Comparison of ENCODE assay signal across 16 mouse cellular contexts in genomic region chr13:63593469-63594050, GRCm38 (mm10). TPM values are rescaled to one million over a fixed set of nuclear protein-coding genes. Genes with fewer than 3 reads are reported as not detected.
DNase-seq lines count a peak whose midpoint lies in the region; ATAC-seq and TF ChIP-seq lines count a peak whose summit lies in the region.
"Had no signal": no experiment of that assay in that cellular context is flagged by ENCODE, and none has a peak within 500 bp of the region (broad histone marks: within the 10 kb centered on the region; RNA-seq: fewer than 3 reads in every experiment).

No protein-coding gene starts in this region.

- H3K4me2 ChIP-seq in forebrain, embryonic 14.5 days (ENCODE audit: low read length), result no peak overlapping the region
- no peak overlapping the region for H3K4me2 ChIP-seq in forebrain, embryonic 13.5 days
- no peak overlapping the region for H3K4me2 ChIP-seq in neural tube, embryonic 13.5 days
- H3K4me2 ChIP-seq in neural tube, embryonic 15.5 days, result no peak overlapping the region
- no peak overlapping the region for H3K4me2 ChIP-seq in liver, postnatal 0 days (ENCODE audit: low read depth, low read length)
- H3K4me2 ChIP-seq: heart, embryonic 11.5 days; limb, embryonic 15.5 days had no signal

- no peaks in the 10 kb centered on the region for H3K9me3 ChIP-seq in forebrain, embryonic 14.5 days (replicated peaks; ENCODE audit: control insufficient read depth, low read length)
- no peaks in the 10 kb centered on the region for H3K9me3 ChIP-seq in forebrain, embryonic 13.5 days (replicated peaks)
- H3K9me3 ChIP-seq in neural tube, embryonic 13.5 days, result no peaks in the 10 kb centered on the region
- no peaks in the 10 kb centered on the region for H3K9me3 ChIP-seq in neural tube, embryonic 15.5 days (replicated peaks)
- H3K9me3 ChIP-seq in liver, postnatal 0 days (ENCODE audit: low read length), result no peaks in the 10 kb centered on the region
- H3K9me3 ChIP-seq: limb, embryonic 15.5 days had no signal

- ATAC-seq in forebrain, embryonic 14.5 days, result no peak
- ATAC-seq in forebrain, embryonic 13.5 days, result no peak
- 0 out of 2 replicates have a peak, but pooled peaks have one; percentile 34 for ATAC-seq in neural tube, embryonic 13.5 days (ENCODE audit: low read depth)
- no peak for ATAC-seq in neural tube, embryonic 15.5 days (ENCODE audit: low FRiP score)
- ATAC-seq in liver, postnatal 0 days, result no peak
- ATAC-seq: inflammation-experienced regulatory T-cells, adult 6 months had no signal

- intact Hi-C loops in left cerebral cortex, postnatal 4 days (cut with DNase I), result no loop called here

- DNase-seq in forebrain, embryonic 14.5 days (ENCODE audit: low spot score), result peak; percentile 15
- DNase-seq in kidney, postnatal 10 days, result peak; percentile 28
- no peak for DNase-seq in layer of hippocampus, adult 2 months (ENCODE audit: low spot score in 2 of 2)
- no peak for DNase-seq in left cerebral cortex, postnatal 4 days
- DNase-seq in liver, postnatal 0 days, result no peak
- DNase-seq: B cell, adult 2 months; cerebellum, adult 18-20 months; heart, postnatal 36 days; lung, adult 18-20 months; thymus, adult 18-20 months had no signal

- H3K27me3 ChIP-seq in forebrain, embryonic 14.5 days (replicated peaks; ENCODE audit: control insufficient read depth, insufficient read depth, low read length), result no peaks in the 10 kb centered on the region
- H3K27me3 ChIP-seq in forebrain, embryonic 13.5 days, result no peaks in the 10 kb centered on the region
- H3K27me3 ChIP-seq in neural tube, embryonic 13.5 days, result no peaks in the 10 kb centered on the region
- H3K27me3 ChIP-seq in neural tube, embryonic 15.5 days (replicated peaks), result no peaks in the 10 kb centered on the region
- H3K27me3 ChIP-seq in liver, postnatal 0 days (ENCODE audit: insufficient read depth, low read length), result no peaks in the 10 kb centered on the region
- H3K27me3 ChIP-seq: limb, embryonic 15.5 days had no signal

- no peaks in the 10 kb centered on the region for H3K36me3 ChIP-seq in forebrain, embryonic 14.5 days (ENCODE audit: control insufficient read depth, insufficient read depth, low read length)
- H3K36me3 ChIP-seq in forebrain, embryonic 13.5 days (ENCODE audit: poor library complexity, severe bottlenecking), result no peaks in the 10 kb centered on the region
- no peaks in the 10 kb centered on the region for H3K36me3 ChIP-seq in neural tube, embryonic 13.5 days
- no peaks in the 10 kb centered on the region for H3K36me3 ChIP-seq in neural tube, embryonic 15.5 days
- H3K36me3 ChIP-seq in liver, postnatal 0 days (replicated peaks; ENCODE audit: insufficient read depth, low read length), result no peaks in the 10 kb centered on the region
- H3K36me3 ChIP-seq: limb, embryonic 15.5 days had no signal

- WGBS in forebrain, embryonic 14.5 days, result 44% methylated on average over 13 of the region's 13 CpGs
- WGBS in forebrain, embryonic 13.5 days, result 45% methylated on average over 13 of the region's 13 CpGs
- 55% methylated on average over 13 of the region's 13 CpGs for WGBS in neural tube, embryonic 13.5 days
- WGBS in neural tube, embryonic 15.5 days, result 54% methylated on average over 13 of the region's 13 CpGs
- 86% methylated on average over 13 of the region's 13 CpGs for WGBS in liver, postnatal 0 days (ENCODE audit: insufficient replicate concordance)

- no peaks in the 10 kb centered on the region for H3K4me1 ChIP-seq in forebrain, embryonic 14.5 days (ENCODE audit: control insufficient read depth, insufficient read depth, low read length)
- peaks cover 10% of the 10 kb centered on the region; the same call in 1 of the 2 replicates for H3K4me1 ChIP-seq in forebrain, embryonic 13.5 days
- H3K4me1 ChIP-seq in neural tube, embryonic 13.5 days (replicated peaks), result peaks cover 8% of the 10 kb centered on the region; the same call in 1 of the 2 replicates
- no peaks in the 10 kb centered on the region for H3K4me1 ChIP-seq in neural tube, embryonic 15.5 days
- H3K4me1 ChIP-seq in liver, postnatal 0 days (ENCODE audit: insufficient read depth), result no peaks in the 10 kb centered on the region
- H3K4me1 ChIP-seq: limb, embryonic 15.5 days had no signal

- no peak overlapping the region for H3K4me3 ChIP-seq in forebrain, embryonic 14.5 days (ENCODE audit: low read depth, low read length)
- H3K4me3 ChIP-seq in forebrain, embryonic 13.5 days, result no peak overlapping the region
- H3K4me3 ChIP-seq in neural tube, embryonic 13.5 days, result no peak overlapping the region
- no peak overlapping the region for H3K4me3 ChIP-seq in neural tube, embryonic 15.5 days (replicated peaks)
- no peak overlapping the region for H3K4me3 ChIP-seq in layer of hippocampus, adult 2 months
- H3K4me3 ChIP-seq in liver, postnatal 0 days (ENCODE audit: low read depth, low read length), result no peak overlapping the region
- H3K4me3 ChIP-seq: limb, embryonic 15.5 days had no signal

- TF ChIP-seq CTCF in layer of hippocampus, adult 2 months (conservative IDR thresholded peaks at IDR 0.05), result no peak
- TF ChIP-seq CTCF in liver, postnatal 0 days (IDR thresholded peaks at IDR 0.05; ENCODE audit: low read depth), result no peak

- no peak overlapping the region for H3K9ac ChIP-seq in forebrain, embryonic 14.5 days (ENCODE audit: low read length)
- no peak overlapping the region for H3K9ac ChIP-seq in forebrain, embryonic 13.5 days
- 0 out of 2 replicates have a peak overlapping the region, but pooled peaks have one; percentile 5 for H3K9ac ChIP-seq in neural tube, embryonic 13.5 days
- H3K9ac ChIP-seq in neural tube, embryonic 15.5 days (replicated peaks), result no peak overlapping the region
- H3K9ac ChIP-seq in liver, postnatal 0 days (replicated peaks), result no peak overlapping the region
- H3K9ac ChIP-seq: limb, embryonic 15.5 days had no signal

- H3K27ac ChIP-seq in forebrain, embryonic 14.5 days (ENCODE audit: low read depth, low read length), result no peak overlapping the region
- no peak overlapping the region for H3K27ac ChIP-seq in forebrain, embryonic 13.5 days
- no peak overlapping the region for H3K27ac ChIP-seq in neural tube, embryonic 13.5 days (replicated peaks)
- no peak overlapping the region for H3K27ac ChIP-seq in neural tube, embryonic 15.5 days (replicated peaks)
- no peak overlapping the region for H3K27ac ChIP-seq in layer of hippocampus, adult 2 months
- no peak overlapping the region for H3K27ac ChIP-seq in liver, postnatal 0 days (ENCODE audit: low read depth)
- H3K27ac ChIP-seq: limb, embryonic 15.5 days had no signal

- no peak for TF ChIP-seq EP300 in liver, postnatal 0 days (IDR thresholded peaks at IDR 0.05; ENCODE audit: low read depth)

RNA-seq across cellular contexts. Expression of gene Ptch1, which starts 20.2 kb away (rescaled TPM):
- polyA plus RNA-seq in forebrain, embryonic 14.5 days (2014; fragmentation: Nextera tagmentation; extraction: Ambion mirVana), result 9.7 and 11.3 TPM in 2 replicates
- 11.3 and 16.0 TPM in 2 replicates for polyA plus RNA-seq in forebrain, embryonic 13.5 days (2015; fragmentation: Nextera tagmentation; extraction: Ambion mirVana)
- polyA plus RNA-seq in neural tube, embryonic 13.5 days (2015; fragmentation: Nextera tagmentation; extraction: Ambion mirVana), result 19.2 and 22.1 TPM in 2 replicates
- 16.9 and 17.5 TPM in 2 replicates for polyA plus RNA-seq in neural tube, embryonic 15.5 days (2015; fragmentation: Nextera tagmentation; extraction: Ambion mirVana)
- total RNA-seq in layer of hippocampus, adult 2 months (2021), result 10 to 100 TPM; 43.9 to 45.4 TPM
- total RNA-seq in left cerebral cortex, postnatal 4 days (2021), result 10 to 100 TPM; 37.5 to 40.9 TPM
- polyA plus RNA-seq in liver, postnatal 0 days (2015; fragmentation: Nextera tagmentation; extraction: Ambion mirVana), result 1.8 and 2.5 TPM in 2 replicates

Comparison
In these comparisons a context has a peak if more than half of its experiments do, and no peak if none do; other contexts are left out.
1. DNase-seq: peak in forebrain, embryonic 14.5 days (single experiment) and kidney, postnatal 10 days (single experiment); none in layer of hippocampus, adult 2 months (0 of 2), left cerebral cortex, postnatal 4 days (single experiment) and liver, postnatal 0 days (single experiment).